In the genomic region with DNA sequence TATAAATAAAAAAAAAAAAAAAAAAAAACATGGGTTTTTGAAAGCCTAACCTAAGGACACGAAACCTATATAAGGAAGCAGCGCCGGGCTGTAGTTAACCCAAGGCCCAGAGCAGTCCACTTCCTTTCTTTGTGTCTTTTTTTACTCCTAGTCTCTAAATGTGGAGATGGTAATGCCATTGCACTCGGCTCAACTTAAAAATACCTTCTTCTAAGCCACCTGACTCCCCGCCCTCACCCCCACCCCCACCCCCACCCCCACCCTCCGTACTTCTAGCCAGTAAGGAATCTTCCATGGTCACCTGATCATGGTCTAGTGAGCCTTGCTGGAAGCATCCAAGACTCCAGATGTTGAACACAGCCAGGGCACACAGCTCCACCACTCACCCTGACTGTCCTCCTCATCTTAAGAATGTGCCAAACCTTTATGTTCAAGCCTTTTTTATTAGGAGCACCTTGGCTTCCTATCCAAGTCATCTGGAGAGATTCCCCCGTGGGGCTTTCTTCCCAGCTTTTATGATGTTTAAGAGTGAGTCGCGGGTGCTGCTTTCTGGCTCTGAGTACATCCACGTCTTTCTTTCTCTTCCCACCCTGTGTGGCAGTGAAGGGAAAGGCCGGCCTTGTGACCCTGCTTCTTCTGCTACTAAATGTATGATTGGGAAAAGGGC, we compare ENCODE assay signal across 10 mouse cellular contexts. TPM values are rescaled to one million over a fixed set of nuclear protein-coding genes. Genes with fewer than 3 reads are reported as not detected.
A peak's percentile ranks its signal among the peaks of the same experiment; 100 is the strongest.
DNase-seq lines count a peak whose midpoint lies in the region; ATAC-seq lines count a peak whose summit lies in the region.
"Had no signal": no experiment of that assay in that cellular context is flagged by ENCODE, and none has a peak within 500 bp of the region (broad histone marks: within the 10 kb centered on the region; RNA-seq: fewer than 3 reads in every experiment).

No protein-coding gene starts in this region.

- H3K9me3 ChIP-seq in liver, embryonic 11.5 days (ENCODE audit: control insufficient read depth, low read length): no peaks in the 10 kb centered on the region
- H3K9me3 ChIP-seq in intestine, embryonic 16.5 days (ENCODE audit: control insufficient read depth, low read length): no peaks in the 10 kb centered on the region
- H3K9me3 ChIP-seq in stomach, embryonic 15.5 days: no peaks in the 10 kb centered on the region
- H3K9me3 ChIP-seq: neural tube, embryonic 15.5 days had no signal

- peak overlapping the region; percentile 46; the same call in 1 of the 2 replicates for H3K27ac ChIP-seq in liver, embryonic 11.5 days (ENCODE audit: low read depth, low read length)
- peak overlapping the region; percentile 86 for H3K27ac ChIP-seq in intestine, embryonic 16.5 days (ENCODE audit: low read length)
- peak overlapping the region; percentile 84; the same call in 1 of the 2 replicates for H3K27ac ChIP-seq in stomach, embryonic 15.5 days

- no peak overlapping the region for H3K9ac ChIP-seq in liver, embryonic 11.5 days (ENCODE audit: low read depth, low read length)
- H3K9ac ChIP-seq in intestine, embryonic 16.5 days (ENCODE audit: low read depth, low read length): no peak overlapping the region
- H3K9ac ChIP-seq in stomach, embryonic 15.5 days: no peak overlapping the region
- H3K9ac ChIP-seq: neural tube, embryonic 15.5 days had no signal

- ATAC-seq in liver, embryonic 11.5 days (replicated peaks; ENCODE audit: low FRiP score): no peak
- no peak for ATAC-seq in intestine, embryonic 16.5 days
- no peak for ATAC-seq in stomach, embryonic 15.5 days (ENCODE audit: insufficient read depth, low FRiP score, low read depth)

- DNase-seq in heart, adult 11 months: peak; percentile 92
- no peak for DNase-seq in heart, postnatal 4 days
- no peak for DNase-seq in liver, embryonic 11.5 days (ENCODE audit: low spot score)
- DNase-seq in liver: no peak
- DNase-seq in right cerebral cortex, adult 18-20 months: no peak
- DNase-seq in cerebellum, adult 9-11 months: no peak
- DNase-seq: cerebellum, postnatal 36 days had no signal

- H3K27me3 ChIP-seq in liver, embryonic 11.5 days (replicated peaks; ENCODE audit: control insufficient read depth, insufficient read depth, low read length): no peaks in the 10 kb centered on the region
- no peaks in the 10 kb centered on the region for H3K27me3 ChIP-seq in intestine, embryonic 16.5 days (replicated peaks; ENCODE audit: control insufficient read depth, insufficient read depth, low read length)
- no peaks in the 10 kb centered on the region for H3K27me3 ChIP-seq in stomach, embryonic 15.5 days (replicated peaks)
- H3K27me3 ChIP-seq: neural tube, embryonic 15.5 days had no signal

- WGBS in liver, embryonic 11.5 days: 55% methylated on average over 11 of the region's 11 CpGs
- WGBS in intestine, embryonic 16.5 days: 56% methylated on average over 11 of the region's 11 CpGs
- WGBS in stomach, embryonic 15.5 days: 58% methylated on average over 11 of the region's 11 CpGs

- H3K36me3 ChIP-seq in liver, embryonic 11.5 days (ENCODE audit: control insufficient read depth, insufficient read depth, low read length): no peaks in the 10 kb centered on the region
- H3K36me3 ChIP-seq in intestine, embryonic 16.5 days (ENCODE audit: control insufficient read depth, insufficient read depth, low read length): no peaks in the 10 kb centered on the region
- H3K36me3 ChIP-seq in stomach, embryonic 15.5 days: no peaks in the 10 kb centered on the region
- H3K36me3 ChIP-seq: neural tube, embryonic 15.5 days had no signal

- peaks cover 21% of the 10 kb centered on the region for H3K4me1 ChIP-seq in liver, embryonic 11.5 days (replicated peaks; ENCODE audit: control insufficient read depth, insufficient read depth, low read length)
- H3K4me1 ChIP-seq in intestine, embryonic 16.5 days (ENCODE audit: control insufficient read depth, insufficient read depth, low read length): peaks cover 35% of the 10 kb centered on the region
- peaks cover 35% of the 10 kb centered on the region for H3K4me1 ChIP-seq in stomach, embryonic 15.5 days

- no peak overlapping the region for H3K4me3 ChIP-seq in liver, embryonic 11.5 days (ENCODE audit: low read depth, low read length)
- H3K4me3 ChIP-seq in intestine, embryonic 16.5 days (ENCODE audit: low read length): no peak overlapping the region
- H3K4me3 ChIP-seq in stomach, embryonic 15.5 days (replicated peaks): no peak overlapping the region
- H3K4me3 ChIP-seq: neural tube, embryonic 15.5 days had no signal

- H3K4me2 ChIP-seq in liver, embryonic 11.5 days: peak overlapping the region; percentile 61; the same call in 1 of the 2 replicates
- H3K4me2 ChIP-seq in intestine, embryonic 16.5 days (ENCODE audit: low read depth, low read length): no peak overlapping the region
- no peak overlapping the region; the same call in 1 of the 2 replicates for H3K4me2 ChIP-seq in stomach, embryonic 15.5 days

RNA-seq across cellular contexts. Expression of a gene that starts 48.1 kb away (rescaled TPM):
- total RNA-seq in heart, postnatal 4 days (2021): 10 to 100 TPM; 72.2 to 78.2 TPM
- polyA plus RNA-seq in liver, embryonic 11.5 days (2014; fragmentation: Nextera tagmentation; extraction: Ambion mirVana): 27.4 and 29.1 TPM in 2 replicates
- 94.5 and 97.3 TPM in 2 replicates for polyA plus RNA-seq in intestine, embryonic 16.5 days (2015; fragmentation: Nextera tagmentation; extraction: Ambion mirVana)
- 94.1 and 102 TPM in 2 replicates for polyA plus RNA-seq in stomach, embryonic 15.5 days (2015; fragmentation: Nextera tagmentation; extraction: Ambion mirVana)
